Mouse (Mus musculus) hematopoietic stem cell, adult 5-6 weeks (primary cell): ENCODE measurements around the gene Zbtb32. TPM values are rescaled to one million over a fixed set of nuclear protein-coding genes. Genes with fewer than 3 reads are reported as not detected.

ENCODE experiments used
- ATAC-seq, 2 experiments: fragments of 125-278 bp in 1 of 2; replicated peaks in 1 of 2; 2 replicates each; pipeline ENCODE4 v1.8.0; 2016 to 2017; ENCODE audit warnings: inconsistent platforms in 2 of 2, mild to moderate bottlenecking in 2 of 2, moderate number of reproducible peaks in 2 of 2, low read depth in 1 of 2, moderate TSS enrichment in 1 of 2; ENCODE audit not compliant: low FRiP score in 2 of 2, poor library complexity in 2 of 2, severe bottlenecking in 2 of 2, insufficient read depth in 1 of 2, low TSS enrichment in 1 of 2
- total RNA-seq: library from RNA; stranded (forward); fragments of 172-1452, 232-1000 nt; gene quantifications from 2 replicates; pipeline ENCODE4 v1.2.3, GENCODE M21; 2017

The Zbtb32 gene
- total RNA-seq, 1 experiment from 2014 or later: not detected

- no peak for ATAC-seq
Observed at GRCm38 (mm10) chr7:30587842-30588667, 10.7 kb downstream of the Zbtb32 start.

GRCm38 (mm10) chr7:30586455-30587020 is 12.2 kb downstream of the Zbtb32 start:
- ATAC-seq: no peak

- ATAC-seq: no peak
Observed at GRCm38 (mm10) chr7:30585170-30585569, 13.5 kb downstream of the Zbtb32 start.

- no peak for ATAC-seq
Observed at GRCm38 (mm10) chr7:30584339-30584738, 14.4 kb downstream of the Zbtb32 start.

GRCm38 (mm10) chr7:30581547-30581946 is 17.2 kb downstream of the Zbtb32 start:
- no peak for ATAC-seq

- no peak for ATAC-seq
Observed at GRCm38 (mm10) chr7:30579950-30580349, 18.8 kb downstream of the Zbtb32 start.

- peak in 1 of 2 experiments; percentile 36; a peak in 1 of 4 replicates for ATAC-seq
Observed at GRCm38 (mm10) chr7:30572969-30573368, 25.7 kb downstream of the Zbtb32 start.

GRCm38 (mm10) chr7:30572389-30572788 is 26.3 kb downstream of the Zbtb32 start:
- no peak for ATAC-seq

GRCm38 (mm10) chr7:30567555-30567954 is 31.2 kb downstream of the Zbtb32 start:
- ATAC-seq: no peak

GRCm38 (mm10) chr7:30566033-30566432 is 32.7 kb downstream of the Zbtb32 start:
- no peak for ATAC-seq

GRCm38 (mm10) chr7:30564970-30565571 is 33.6 kb downstream of the Zbtb32 start, which contains the start of gene Igflr1:
TSS of gene Igflr1 (plus strand) at chr7:30565427.
- no peak for ATAC-seq

- ATAC-seq: no peak
Observed at GRCm38 (mm10) chr7:30563906-30564280, 34.8 kb downstream of the Zbtb32 start.

GRCm38 (mm10) chr7:30563117-30563905 is 35.4 kb downstream of the Zbtb32 start, which contains the start of the genes U2af1l4, Gm49396 and Psenen:
TSS of gene U2af1l4 (plus strand) at chr7:30563301.
TSS of gene Gm49396 (plus strand) at chr7:30563344.
TSS of gene Psenen (minus strand) at chr7:30563627.
- peak; percentile 71 to 75 for ATAC-seq

GRCm38 (mm10) chr7:30562526-30563116 is 36.1 kb downstream of the Zbtb32 start:
- ATAC-seq: peak in 1 of 2 experiments; percentile 5; a peak in 1 of 4 replicates

GRCm38 (mm10) chr7:30560296-30560695 is 38.4 kb downstream of the Zbtb32 start:
- ATAC-seq: no peak

GRCm38 (mm10) chr7:30559443-30559954 is 39.2 kb downstream of the Zbtb32 start, which contains the start of gene Lin37:
TSS of gene Lin37 (minus strand) at chr7:30559838.
- peak; percentile 65 to 79 for ATAC-seq
